Mouse (Mus musculus) hindbrain, postnatal 0 days (tissue): ENCODE data around the gene Abtb2. TPM values are rescaled to one million over a fixed set of nuclear protein-coding genes. Genes with fewer than 3 reads are reported as not detected.

Experiments
- ATAC-seq: fragments of 200-750 bp; cut with Nextera tagmentation; 2 replicates; pipeline ENCODE4 v1.8.0; 2017; ENCODE audit warnings: mild to moderate bottlenecking, moderate TSS enrichment, moderate library complexity
- DNase-seq: peaks from one replicate; pipeline ENCODE4 v3.0.0-alpha.2; 2015; ENCODE audit warnings: low spot score
- H3K27ac ChIP-seq: fragments of 300-500 bp; sonication (generic); 2 replicates; pipeline ENCODE4 v1.5.1; 2014; ENCODE audit warnings: mild to moderate bottlenecking
- H3K27me3 ChIP-seq: fragments of 300-500 bp; sonication (generic); 2 replicates; pipeline ENCODE4 v1.6.1; 2014; ENCODE audit warnings: low read length, mixed read lengths; ENCODE audit not compliant: insufficient read depth
- H3K36me3 ChIP-seq: fragments of 300-500 bp; sonication (generic); 2 replicates; pipeline ENCODE4 v1.6.1; 2014; ENCODE audit warnings: low read length, mixed read lengths; ENCODE audit not compliant: insufficient read depth
- H3K4me1 ChIP-seq: fragments of 300-500 bp; sonication (generic); 2 replicates; pipeline ENCODE4 v1.6.1; 2014; ENCODE audit warnings: antibody characterized with exemption, low read length, mixed read lengths; ENCODE audit not compliant: insufficient read depth
- H3K4me2 ChIP-seq: fragments of 300-500 bp; sonication (generic); 2 replicates; pipeline ENCODE4 v1.6.1; 2014; ENCODE audit warnings: low read depth, mild to moderate bottlenecking, low read length, moderate library complexity, mixed read lengths
- H3K4me3 ChIP-seq: fragments of 300-500 bp; sonication (generic); 2 replicates; pipeline ENCODE4 v1.5.1; 2014; ENCODE audit warnings: low read length
- H3K9ac ChIP-seq: fragments of 300-500 bp; sonication (generic); replicated peaks from 2 replicates; pipeline ENCODE4 v1.6.1; 2014; ENCODE audit warnings: mild to moderate bottlenecking, low read length, moderate library complexity, mixed read lengths
- H3K9me3 ChIP-seq: fragments of 300-500 bp; sonication (generic); 2 replicates; pipeline ENCODE4 v1.6.1; 2016; ENCODE audit warnings: low read length, mixed read lengths
- CTCF ChIP-seq: IDR thresholded peaks from 2 replicates; pipeline ENCODE4 v1.5.1; 2016; ENCODE audit warnings: antibody characterized with exemption, control low read depth, low read depth
- WGBS: fragments of 180-500 bp; shearing (Covaris S2); extraction: QIAGEN DNeasy Blood & Tissue Kit; methylation state at CpG from one replicate; pipeline ENCODE4 v1.1.7; 2014; 5-methylcytosine and 5-hydroxymethylcytosine counted together
- polyA plus RNA-seq: library from polyadenylated mRNA; unstranded; fragments of >200 nt; fragmentation: Nextera tagmentation; extraction: Ambion mirVana; gene quantifications from 2 replicates; pipeline ENCODE4 v1.2.1, GENCODE M21; 2015
- total RNA-seq: library from RNA; depleted of rRNA; stranded (reverse); fragments of >200 nt; gene quantifications from 2 replicates; pipeline ENCODE4 v1.2.3, GENCODE M21; 2014

The Abtb2 gene
- total and polyA plus RNA-seq, 2 experiments from 2014 or later, result 11.7 to 45.9 TPM

GRCm38 (mm10) chr2:103656028-103656427 is 89.9 kb downstream of the Abtb2 start:
- no peak overlapping the region for H3K4me3 ChIP-seq
- no peak for TF ChIP-seq CTCF

GRCm38 (mm10) chr2:103659167-103659566 is 93.1 kb downstream of the Abtb2 start:
- Histone ChIP-seq H3K9me3 (no peaks in the 10 kb centered on the region), H3K9ac (no peak overlapping the region), H3K36me3 (no peaks in the 10 kb centered on the region), H3K27me3 (no peaks in the 10 kb centered on the region), H3K4me1 (peaks cover 9% of the 10 kb centered on the region), H3K4me2 (no peak overlapping the region), H3K27ac (no peak overlapping the region), H3K4me3 (no peak overlapping the region)
- no peak for ATAC-seq
- DNase-seq, result no peak
- WGBS, result 80% methylated on average over 4 of the region's 4 CpGs
- TF ChIP-seq CTCF, result no peak

More at GRCm38 (mm10) chr2:103656028-103656427, 89.9 kb downstream of the Abtb2 start:
- Histone ChIP-seq H3K9ac (no peak overlapping the region), H3K9me3 (no peaks in the 10 kb centered on the region), H3K27me3 (no peaks in the 10 kb centered on the region), H3K27ac (no peak overlapping the region), H3K4me1 (0 out of 2 replicates have a peak, but pooled peaks cover 3% of the 10 kb centered on the region), H3K4me2 (no peak overlapping the region), H3K36me3 (no peaks in the 10 kb centered on the region)
- no peak for DNase-seq
- ATAC-seq, result no peak

GRCm38 (mm10) chr2:103659648-103660556 is 93.8 kb downstream of the Abtb2 start:
- DNase-seq (no peak), ATAC-seq (no peak)
- no peak overlapping the region for H3K4me3 ChIP-seq
- H3K9me3 ChIP-seq, result no peaks in the 10 kb centered on the region
- H3K27ac ChIP-seq, result no peak overlapping the region
- peaks cover 9% of the 10 kb centered on the region for H3K4me1 ChIP-seq
- 58% methylated on average over 15 of the region's 15 CpGs for WGBS
- H3K36me3 ChIP-seq, result no peaks in the 10 kb centered on the region
- no peak for TF ChIP-seq CTCF
- H3K27me3 ChIP-seq, result no peaks in the 10 kb centered on the region
- no peak overlapping the region for H3K9ac ChIP-seq
- H3K4me2 ChIP-seq, result no peak overlapping the region

- Histone ChIP-seq H3K27ac (no peak overlapping the region), H3K9me3 (no peaks in the 10 kb centered on the region), H3K4me1 (peaks cover 9% of the 10 kb centered on the region), H3K4me2 (no peak overlapping the region), H3K27me3 (no peaks in the 10 kb centered on the region), H3K9ac (no peak overlapping the region), H3K36me3 (no peaks in the 10 kb centered on the region), H3K4me3 (no peak overlapping the region)
- no peak for TF ChIP-seq CTCF
- ATAC-seq, result no peak
- WGBS, result 33% methylated on average over 1 of the region's 1 CpGs
- no peak for DNase-seq
These were observed 95.6 kb downstream of the Abtb2 start for GRCm38 (mm10) chr2:103661696-103662095.

- no peak for ATAC-seq
- Histone ChIP-seq H3K9ac (no peak overlapping the region), H3K27me3 (no peaks in the 10 kb centered on the region), H3K4me1 (peaks cover 9% of the 10 kb centered on the region), H3K9me3 (no peaks in the 10 kb centered on the region), H3K4me3 (no peak overlapping the region), H3K36me3 (no peaks in the 10 kb centered on the region), H3K4me2 (no peak overlapping the region), H3K27ac (no peak overlapping the region)
- WGBS, result 67% methylated on average over 4 of the region's 4 CpGs
- no peak for DNase-seq
- no peak for TF ChIP-seq CTCF
These were observed 96.0 kb downstream of the Abtb2 start for GRCm38 (mm10) chr2:103662121-103662520.

GRCm38 (mm10) chr2:103664341-103664740 is 98.2 kb downstream of the Abtb2 start:
- no peak for ATAC-seq
- no peak for TF ChIP-seq CTCF
- no peaks in the 10 kb centered on the region for H3K9me3 ChIP-seq
- H3K27ac ChIP-seq, result no peak overlapping the region
- 78% methylated on average over 6 of the region's 6 CpGs for WGBS
- no peaks in the 10 kb centered on the region for H3K36me3 ChIP-seq
- H3K9ac ChIP-seq, result no peak overlapping the region
- H3K4me3 ChIP-seq, result no peak overlapping the region
- H3K4me2 ChIP-seq, result no peak overlapping the region
- no peak for DNase-seq
- peaks cover 9% of the 10 kb centered on the region for H3K4me1 ChIP-seq
- H3K27me3 ChIP-seq, result no peaks in the 10 kb centered on the region
